Mouse (Mus musculus): ENCODE results near the gene Gm30191. TPM values are rescaled to one million over a fixed set of nuclear protein-coding genes. Genes with fewer than 3 reads are reported as not detected.

The Gm30191 gene
- total and polyA plus RNA-seq, 3 experiments = not detected

- Histone ChIP-seq H3K9me3 (replicated peaks; ENCODE audit: low read length) (peaks cover 3% of the 10 kb centered on the region), H3K4me2 (ENCODE audit: insufficient read depth, low read depth, poor library complexity, severe bottlenecking) (no peak within 1 kb of the TSS), H3K4me3 (replicated peaks in 1 of 3; ENCODE audit: low read depth in 2 of 3, low read length in 2 of 3, poor library complexity in 1 of 3) (no peak within 1 kb of the TSS), H3K27me3 (replicated peaks) (peaks cover 29% of the 10 kb centered on the region), H3K4me1 (ENCODE audit: control insufficient read depth in 1 of 2, insufficient read depth in 2 of 2) (no peaks in the 10 kb centered on the region; a peak in 1 of 4 replicates), H3K79me2 (replicated peaks; ENCODE audit: control insufficient read depth, extremely low read depth, insufficient read depth, poor library complexity, severe bottlenecking) (no peaks in the 10 kb centered on the region), H3K27ac (ENCODE audit: insufficient read depth, low read depth) (no peak within 1 kb of the TSS), H3K9ac (ENCODE audit: insufficient read depth, low read depth) (no peak within 1 kb of the TSS), H3K36me3 (replicated peaks in 1 of 2; ENCODE audit: control insufficient read depth in 1 of 2, insufficient read depth in 1 of 2, low read length in 1 of 2) (no peaks in the 10 kb centered on the region)
- in situ Hi-C loops (cut with MboI; ENCODE audit: low pct_ligation_motif_present, low pct_unique_long_range_greater_than_20kb, low sequenced_read_pairs) = loop anchor here (5.0 kb wide), 1 partner anchor 40 kb away; the partner anchor contains the start of gene Cep85
- dilution Hi-C loops (cut with MboI; ENCODE audit: extremely low pct_ligation_motif_present, extremely low pct_unique_long_range_greater_than_20kb, low sequenced_read_pairs) = no loop called here
- DNase-seq (ENCODE audit: extremely low read depth) = no peak
- TF ChIP-seq PAX5 (IDR thresholded peaks at IDR 0.05; ENCODE audit: low read length) (no peak), TBP (conservative IDR thresholded peaks at IDR 0.05; ENCODE audit: low read depth, low read length) (no peak), JUN (IDR thresholded peaks at IDR 0.05; ENCODE audit: insufficient read depth, low read depth, low read length) (no peak), MXI1 (IDR thresholded peaks at IDR 0.05; ENCODE audit: low read depth, low read length) (no peak), SIN3A (IDR thresholded peaks at IDR 0.05; ENCODE audit: low read length) (no peak), TCF12 (IDR thresholded peaks at IDR 0.05; ENCODE audit: low read depth, low read length) (no peak), CTCF (conservative IDR thresholded peaks at IDR 0.05 in 1 of 2, IDR thresholded peaks at IDR 0.05 in 1 of 2; ENCODE audit: low read depth in 2 of 2, low read length in 2 of 2) (peak in 1 of 2 experiments; percentile 48; a peak in 2 of 4 replicates), GABPA (IDR thresholded peaks at IDR 0.05; ENCODE audit: insufficient replicate concordance, low read depth, low read length) (no peak), NRF1 (IDR thresholded peaks at IDR 0.05; ENCODE audit: low read depth, low read length) (no peak), UBTF (IDR thresholded peaks at IDR 0.05; ENCODE audit: low read depth, low read length) (no peak), ZKSCAN1 (IDR thresholded peaks at IDR 0.05; ENCODE audit: borderline replicate concordance, low read depth, low read length) (no peak), SMC3 (IDR thresholded peaks at IDR 0.05; ENCODE audit: low read depth, low read length) (peak; percentile 37), CHD1 (IDR thresholded peaks at IDR 0.05; ENCODE audit: low read depth, low read length) (no peak), RAD21 (IDR thresholded peaks at IDR 0.05; ENCODE audit: low read depth, low read length) (no peak; the same call in none of the 2 replicates), BHLHE40 (IDR thresholded peaks at IDR 0.05; ENCODE audit: low read depth, low read length) (no peak), HCFC1 (IDR thresholded peaks at IDR 0.05; ENCODE audit: low read depth, low read length) (no peak), JUND (conservative IDR thresholded peaks at IDR 0.05; ENCODE audit: low read depth, low read length) (no peak)
These were observed 19.5 kb upstream of the Gm30191 start, which contains the start of gene Catsper4 for GRCm38 (mm10) chr4:134227194-134227593. Gene Catsper4, minus strand, starts transcription at chr4:134227383.

- in situ Hi-C loops (cut with MboI; ENCODE audit: low pct_ligation_motif_present, low pct_unique_long_range_greater_than_20kb, low sequenced_read_pairs) (no loop called here), dilution Hi-C loops (cut with MboI; ENCODE audit: extremely low pct_ligation_motif_present, extremely low pct_unique_long_range_greater_than_20kb, low sequenced_read_pairs) (no loop called here)
- Histone ChIP-seq H3K27ac (ENCODE audit: insufficient read depth, low read depth) (no peak overlapping the region), H3K36me3 (replicated peaks in 1 of 2; ENCODE audit: control insufficient read depth in 1 of 2, insufficient read depth in 1 of 2, low read length in 1 of 2) (no peaks in the 10 kb centered on the region), H3K79me2 (replicated peaks; ENCODE audit: control insufficient read depth, extremely low read depth, insufficient read depth, poor library complexity, severe bottlenecking) (no peaks in the 10 kb centered on the region), H3K4me3 (replicated peaks in 1 of 3; ENCODE audit: low read depth in 2 of 3, low read length in 2 of 3, poor library complexity in 1 of 3) (no peak overlapping the region), H3K27me3 (replicated peaks) (peaks cover 30% of the 10 kb centered on the region), H3K4me2 (ENCODE audit: insufficient read depth, low read depth, poor library complexity, severe bottlenecking) (no peak overlapping the region), H3K9me3 (replicated peaks; ENCODE audit: low read length) (no peaks in the 10 kb centered on the region), H3K9ac (ENCODE audit: insufficient read depth, low read depth) (no peak overlapping the region), H3K4me1 (ENCODE audit: control insufficient read depth in 1 of 2, insufficient read depth in 2 of 2) (no peaks in the 10 kb centered on the region)
- DNase-seq (ENCODE audit: extremely low read depth) = no peak
- TF ChIP-seq UBTF (IDR thresholded peaks at IDR 0.05; ENCODE audit: low read depth, low read length) = no peak
- no peak for TF ChIP-seq USF2 (conservative IDR thresholded peaks at IDR 0.05; ENCODE audit: low read depth, low read length)
- TF ChIP-seq NELFE (IDR thresholded peaks at IDR 0.05; ENCODE audit: low read depth, low read length) = no peak
- TF ChIP-seq POLR2AphosphoS2 (IDR thresholded peaks at IDR 0.05; ENCODE audit: low read depth, low read length) = no peak
- no peak for TF ChIP-seq HCFC1 (IDR thresholded peaks at IDR 0.05; ENCODE audit: low read depth, low read length)
- no peak for TF ChIP-seq MYC (IDR thresholded peaks at IDR 0.05; ENCODE audit: low read depth, low read length)
- TF ChIP-seq NRF1 (IDR thresholded peaks at IDR 0.05; ENCODE audit: low read depth, low read length) = no peak
- no peak for TF ChIP-seq JUND (conservative IDR thresholded peaks at IDR 0.05; ENCODE audit: low read depth, low read length)
- TF ChIP-seq MXI1 (IDR thresholded peaks at IDR 0.05; ENCODE audit: low read depth, low read length) = no peak
- no peak for TF ChIP-seq PAX5 (IDR thresholded peaks at IDR 0.05; ENCODE audit: low read length)
- TF ChIP-seq SMC3 (IDR thresholded peaks at IDR 0.05; ENCODE audit: low read depth, low read length) = no peak
- TF ChIP-seq ZC3H11A (IDR thresholded peaks at IDR 0.05; ENCODE audit: low read depth, low read length) = no peak
- no peak for TF ChIP-seq JUN (IDR thresholded peaks at IDR 0.05; ENCODE audit: insufficient read depth, low read depth, low read length)
- no peak for TF ChIP-seq MAX (IDR thresholded peaks at IDR 0.05; ENCODE audit: low read length)
These were observed 16.3 kb upstream of the Gm30191 start for GRCm38 (mm10) chr4:134230431-134230830.

All from CH12.LX (cell line).